Mouse (Mus musculus): ENCODE measurements around the gene Hpgd.
A peak's percentile ranks its signal among the peaks of the same experiment; 100 is the strongest.
"Not testable (repeated sequence)": the region's sequence is repeated elsewhere in the genome, so short reads cannot be mapped to it uniquely, and the experiment has no call there.

The Hpgd gene

GRCm38 (mm10) chr8:56294373-56294877 is at the start of gene Hpgd:
Gene Hpgd (plus strand): TSS chr8:56294585.
- DNase-seq, result peak; percentile 39

DNA sequence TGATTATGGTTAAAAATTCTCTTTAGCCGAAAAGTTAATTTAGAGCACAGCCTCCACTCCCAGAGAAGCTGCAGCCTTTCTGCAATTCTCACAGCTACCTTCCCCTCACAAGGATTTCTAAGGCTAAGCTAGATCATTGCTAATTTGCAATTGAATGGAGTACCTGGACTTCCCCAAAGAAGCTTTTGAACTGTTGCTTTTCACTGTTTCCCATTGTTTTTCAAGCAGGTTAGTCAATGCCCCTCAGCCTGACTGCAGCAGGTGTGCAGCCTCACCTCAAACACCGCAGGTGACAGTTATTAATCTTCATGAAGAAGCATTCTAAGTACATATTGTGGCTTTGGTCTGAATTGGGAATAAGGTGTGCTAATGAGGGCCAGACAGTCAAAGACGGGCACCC is 42.7 kb upstream of the Hpgd start:
- DNase-seq, result not testable (repeated sequence)

GRCm38 (mm10) chr8:56252314-56252713 is 42.1 kb upstream of the Hpgd start:
- DNase-seq, result no peak

DNA sequence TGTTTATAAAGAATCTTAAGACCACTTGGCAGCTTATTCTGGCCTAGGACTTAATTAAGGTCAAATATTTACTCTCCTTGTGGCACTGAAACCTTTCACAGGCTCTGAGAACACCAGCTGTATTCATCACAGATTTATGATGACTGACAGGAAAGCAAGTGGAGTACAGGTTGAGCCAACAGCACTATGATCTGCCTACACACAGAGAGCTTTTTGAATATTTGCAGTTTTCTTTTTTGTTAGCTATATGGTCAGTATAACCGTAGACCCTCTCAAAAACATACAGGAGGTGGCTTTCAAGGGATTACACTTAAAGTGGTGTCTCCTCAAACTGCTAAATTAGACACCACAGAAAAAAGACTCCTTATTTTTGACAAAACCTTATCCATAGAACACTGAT is 33.2 kb upstream of the Hpgd start:
- no peak for DNase-seq

GRCm38 (mm10) chr8:56269687-56270663 is 24.4 kb upstream of the Hpgd start:
- peak; percentile 25 for DNase-seq

GRCm38 (mm10) chr8:56272934-56273333 is 21.5 kb upstream of the Hpgd start:
- DNase-seq, result no peak

DNA sequence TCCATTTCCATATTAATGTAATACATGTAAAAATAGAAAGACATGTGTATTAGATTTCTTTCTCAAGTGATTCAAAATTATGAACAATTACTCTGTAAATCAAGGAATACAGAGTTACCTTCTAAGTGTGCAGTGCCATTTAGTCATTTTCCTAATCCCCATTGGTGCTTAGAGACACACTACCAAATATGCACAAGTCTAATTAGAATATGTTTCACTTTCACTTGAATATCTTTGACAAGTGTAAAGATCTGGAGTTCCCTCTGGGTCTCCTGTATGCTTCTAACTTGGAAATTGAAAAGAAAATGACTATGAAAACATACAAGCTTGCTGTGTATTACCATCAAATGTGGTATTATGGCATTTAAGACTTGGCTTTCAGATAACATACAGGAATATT is 19.1 kb upstream of the Hpgd start:
- DNase-seq, result no peak

DNA sequence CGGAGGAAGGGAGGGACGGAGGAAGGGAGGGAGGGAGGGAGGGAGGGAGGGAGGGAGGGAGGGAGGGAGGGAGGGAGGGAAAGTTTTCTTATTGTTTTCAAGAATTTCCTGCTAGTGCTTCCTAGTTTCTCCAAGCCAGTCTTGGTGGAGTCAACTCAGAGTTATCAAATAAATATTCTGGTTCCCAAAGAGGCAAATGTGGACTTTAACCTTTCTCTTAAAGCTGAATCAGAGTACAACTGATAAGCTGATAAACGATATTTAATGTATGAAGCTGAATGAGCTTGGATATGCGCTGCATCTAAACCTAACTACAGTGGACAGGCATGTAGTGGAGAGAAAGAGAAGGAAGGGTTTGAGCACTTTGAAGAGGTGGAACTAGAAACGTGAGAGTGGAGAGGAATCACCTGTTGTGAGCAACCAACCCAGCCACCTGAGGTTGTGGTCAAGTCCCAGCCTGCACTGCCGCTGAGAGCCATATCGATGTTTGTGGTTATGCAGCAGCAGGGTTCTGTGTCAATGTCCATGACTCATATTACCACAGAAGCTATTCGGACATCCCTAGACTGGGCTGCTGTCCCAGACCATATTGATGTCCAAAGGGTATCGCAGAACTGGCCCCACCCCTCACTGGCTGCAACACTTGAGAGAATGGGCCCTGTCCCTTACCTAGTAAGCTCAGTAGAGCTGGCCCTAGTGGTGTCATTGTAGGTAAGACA is 16.4 kb upstream of the Hpgd start:
- no peak for DNase-seq

DNA sequence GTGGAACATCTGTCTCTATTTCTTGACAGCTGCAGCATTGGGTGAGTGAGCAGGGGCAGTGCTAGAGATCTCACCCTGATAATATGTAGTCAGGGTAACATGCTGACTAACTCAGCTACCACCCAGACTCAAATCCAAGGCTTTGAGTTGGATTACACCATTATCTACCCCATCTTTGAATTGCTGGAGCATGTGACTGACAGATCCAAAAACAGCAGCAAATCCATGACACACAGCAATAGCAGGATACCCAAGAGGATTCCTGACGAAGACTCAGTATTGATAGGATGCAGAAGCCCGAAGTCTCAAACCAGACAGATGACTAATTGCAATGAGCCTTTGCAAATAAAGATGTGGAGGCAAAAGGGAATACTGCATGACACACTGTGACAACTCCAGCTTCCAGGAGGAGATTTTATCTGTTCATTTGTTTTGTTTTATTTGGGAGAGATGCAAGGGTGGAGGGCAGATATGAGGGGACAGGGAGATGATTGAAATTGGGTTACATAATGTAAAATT is 15.8 kb upstream of the Hpgd start:
- no peak for DNase-seq

DNA sequence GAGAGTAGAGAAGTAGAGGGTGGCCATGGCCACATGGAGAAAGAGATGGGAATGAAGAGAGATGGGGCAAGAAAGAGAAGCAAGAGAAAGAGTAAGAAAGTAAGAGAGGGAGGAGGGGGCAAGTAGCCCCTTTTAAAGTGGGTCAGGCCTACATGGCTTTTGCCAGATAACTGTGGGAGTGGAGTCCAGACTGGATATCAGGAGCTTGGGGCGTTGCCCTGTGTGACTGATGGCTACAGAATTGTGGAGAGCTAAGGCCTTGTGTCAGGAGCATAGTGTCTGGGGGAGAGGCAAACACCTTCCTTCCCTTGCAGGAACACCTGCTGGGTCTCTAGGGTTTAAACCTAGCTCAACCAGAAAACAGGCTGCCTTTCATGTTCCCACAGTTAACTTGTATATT is 10.4 kb upstream of the Hpgd start:
- DNase-seq, result no peak

- DNase-seq, result no peak
Measured at GRCm38 (mm10) chr8:56284957-56285356, 9.4 kb upstream of the Hpgd start.

- DNase-seq, result no peak
Measured at GRCm38 (mm10) chr8:56286717-56287116, 7.7 kb upstream of the Hpgd start.

- DNase-seq, result no peak
Measured at GRCm38 (mm10) chr8:56287370-56288072, 6.9 kb upstream of the Hpgd start.

- DNase-seq, result no peak
Measured at GRCm38 (mm10) chr8:56292318-56292717, 2.1 kb upstream of the Hpgd start.

DNA sequence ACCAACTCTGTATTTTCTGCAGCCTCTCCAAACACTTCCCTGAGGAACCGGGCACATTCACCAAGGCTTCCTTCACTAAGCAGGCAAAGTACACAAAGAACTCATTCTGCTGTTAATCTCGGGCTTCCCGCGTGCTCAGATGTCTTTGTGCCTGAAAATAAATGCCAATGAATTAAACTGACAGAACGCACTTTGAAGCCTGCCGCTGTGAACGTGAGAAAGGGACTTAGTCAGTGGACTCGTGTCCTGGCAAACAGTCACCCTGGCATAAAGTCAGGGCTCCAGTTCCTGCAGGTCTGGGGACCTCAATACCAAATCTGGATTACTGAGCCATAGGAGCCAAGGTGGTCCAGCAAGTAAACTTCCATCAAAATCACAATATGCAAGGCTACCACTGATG is 905 bp upstream of the Hpgd start:
- peak; percentile 8 for DNase-seq

- no peak for DNase-seq
Measured at GRCm38 (mm10) chr8:56294886-56295555, 636 bp downstream of the Hpgd start.

DNA sequence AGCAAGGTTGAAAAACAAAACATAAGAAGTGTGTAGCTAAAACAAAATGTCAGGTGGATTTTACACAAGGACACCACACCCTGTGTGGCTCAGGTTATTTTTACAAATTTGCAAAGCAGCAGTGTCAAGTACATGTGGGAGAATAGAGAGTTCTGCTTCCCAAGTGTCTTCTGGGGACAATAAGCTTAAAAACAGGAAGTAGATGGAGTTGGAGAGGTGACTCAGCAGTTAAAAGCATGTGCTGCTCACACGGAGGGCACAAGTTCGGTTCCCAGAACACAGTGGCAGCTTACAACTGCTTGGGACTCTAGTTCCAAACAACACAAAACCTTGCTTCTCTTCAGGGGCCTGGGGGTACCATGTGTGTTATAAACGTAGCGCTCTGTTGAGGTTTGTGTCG is 5.0 kb downstream of the Hpgd start:
- no peak for DNase-seq

DNA sequence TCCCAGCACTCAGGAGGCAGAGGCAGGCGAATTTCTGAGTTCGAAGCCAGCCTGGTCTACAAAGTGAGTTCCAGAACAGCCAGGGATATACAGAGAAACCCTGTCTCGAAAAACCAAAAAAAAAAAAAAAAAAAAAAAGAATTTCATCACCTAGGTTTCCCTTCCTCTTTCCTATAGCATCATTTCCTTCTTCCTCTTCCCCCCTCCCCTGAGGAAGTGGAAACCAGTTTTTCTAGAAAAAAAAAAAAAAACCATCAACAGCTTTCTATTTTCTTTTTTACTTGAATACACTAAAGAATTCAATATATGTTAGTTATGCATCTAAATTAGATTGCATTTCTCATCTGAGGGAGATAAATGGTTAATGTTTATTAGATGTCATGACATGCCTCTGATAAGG is 6.9 kb downstream of the Hpgd start:
- not testable (repeated sequence) for DNase-seq

DNA sequence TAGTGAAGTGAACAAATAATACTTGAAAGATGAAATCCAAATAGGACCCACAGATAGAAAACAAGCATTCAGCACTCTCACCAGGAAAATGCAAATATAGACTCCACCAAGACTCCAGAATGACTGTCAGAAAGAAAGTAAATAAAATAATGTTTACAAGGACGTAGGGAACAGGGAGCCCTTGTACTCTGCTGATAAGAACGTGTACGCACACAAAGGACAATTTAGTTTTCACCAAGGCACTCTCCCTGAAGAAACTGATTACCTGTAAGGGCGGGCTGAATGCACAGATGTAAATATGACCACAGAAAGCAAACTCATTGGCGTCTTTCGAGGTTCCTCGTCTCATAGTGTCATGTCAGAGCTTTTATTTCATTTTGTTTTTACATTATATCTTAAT is 10.2 kb downstream of the Hpgd start:
- DNase-seq, result no peak

DNA sequence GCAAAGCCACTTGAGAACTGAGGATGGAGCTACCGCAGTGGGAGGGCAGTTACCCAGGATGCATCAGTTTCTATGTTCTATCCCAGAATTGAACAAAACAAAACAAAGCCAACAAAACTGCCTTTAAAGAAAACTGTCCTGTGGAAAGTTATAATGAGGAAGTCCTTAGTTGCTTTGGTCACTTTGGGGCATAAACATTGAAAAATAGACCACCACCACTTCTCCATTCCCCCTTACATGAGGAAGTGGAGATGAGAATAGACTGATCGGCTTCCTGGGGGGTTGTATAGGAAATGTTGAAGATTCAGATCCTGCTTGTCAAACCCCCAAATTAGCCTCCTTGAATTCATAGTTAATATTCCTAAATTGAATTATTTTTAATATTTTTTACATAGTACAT is 19.2 kb downstream of the Hpgd start:
- DNase-seq, result no peak

- no peak for DNase-seq
Measured at GRCm38 (mm10) chr8:56315189-56315588, 20.8 kb downstream of the Hpgd start.

- DNase-seq, result no peak
Measured at GRCm38 (mm10) chr8:56323276-56323675, 28.9 kb downstream of the Hpgd start.

Data from kidney, adult 11 months (tissue).